Mouse (Mus musculus): ENCODE results near the gene Mob1a.

Gene Mob1a

DNA sequence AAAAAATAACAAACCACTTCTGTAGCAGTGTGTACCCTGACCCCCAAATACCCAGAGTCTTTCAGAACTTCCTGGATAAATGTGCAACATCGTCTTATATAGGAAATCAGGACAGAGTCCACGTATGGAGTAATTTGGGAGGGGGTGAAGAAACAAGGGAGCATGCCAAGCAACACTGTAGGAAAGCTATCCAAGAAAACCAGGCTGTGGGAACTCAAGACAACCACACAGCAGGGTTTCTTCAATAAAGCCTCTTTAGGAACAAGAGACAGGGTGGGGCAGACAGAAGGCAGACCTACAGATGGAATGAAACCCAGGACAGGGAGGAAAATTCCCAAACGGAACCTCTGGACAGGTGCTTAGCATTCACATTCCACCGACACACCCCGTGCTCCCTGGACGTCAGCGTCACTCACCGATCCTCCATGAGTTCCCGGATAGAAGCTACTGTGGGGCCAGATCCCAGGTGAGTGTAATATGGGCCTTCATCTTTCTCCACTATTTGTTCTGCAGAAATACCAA, 59.8 kb downstream of the Mob1a start:
- DNase-seq (ENCODE audit: low spot score) = no peak

DNA sequence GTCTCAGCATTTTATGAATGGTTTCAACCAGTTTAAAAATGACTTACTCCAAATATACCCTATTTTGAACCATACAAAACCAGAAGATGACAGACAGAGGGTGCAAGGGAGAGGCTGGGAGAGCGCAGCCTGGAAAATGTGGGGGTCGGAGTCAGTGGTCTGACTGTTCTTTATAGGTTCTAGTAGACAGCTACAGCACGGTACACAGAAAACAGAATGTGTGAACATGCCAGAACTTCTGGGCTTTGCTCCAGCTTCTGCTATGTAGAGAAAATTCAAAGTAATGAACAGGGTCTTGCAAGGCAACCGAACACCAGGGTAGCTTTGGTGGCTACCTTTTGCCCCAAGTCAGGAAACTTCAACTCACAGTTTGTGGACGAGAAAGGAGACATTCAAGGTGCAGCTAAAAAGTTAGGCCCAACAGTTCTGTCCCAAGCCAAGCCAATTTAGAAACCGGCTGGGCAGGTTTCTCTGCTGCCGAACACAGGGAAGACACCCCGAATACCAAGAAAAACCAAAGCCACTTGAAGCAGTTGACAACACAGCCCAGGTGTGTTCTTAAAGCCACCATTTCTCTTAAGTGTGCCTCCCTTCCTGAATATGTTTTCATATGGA, 66.5 kb downstream of the Mob1a start:
- no peak for DNase-seq (ENCODE audit: low spot score)

All from c-Kit-positive CD71-positive TER-119-positive erythroid progenitor cells, embryonic 14.5 days (primary cell).